Mouse (Mus musculus): ENCODE data around the gene Cacna2d2. TPM values are rescaled to one million over a fixed set of nuclear protein-coding genes. Genes with fewer than 3 reads are reported as not detected.

Gene Cacna2d2
- polyA plus RNA-seq, 1 experiment: 5.3 TPM

- no peak overlapping the region for H3K4me3 ChIP-seq (ENCODE audit: low read depth, low read length)
Measured at GRCm38 (mm10) chr9:107369270-107370105, 29.9 kb upstream of the Cacna2d2 start.

GRCm38 (mm10) chr9:107370106-107370463 is 29.3 kb upstream of the Cacna2d2 start:
- no peaks in the 10 kb centered on the region for H3K36me3 ChIP-seq (ENCODE audit: control insufficient read depth, insufficient read depth, low read length)
- TF ChIP-seq POLR2A (IDR thresholded peaks at IDR 0.05; ENCODE audit: low read depth, low read length) (no peak), CTCF (IDR thresholded peaks at IDR 0.05; ENCODE audit: extremely low read depth, insufficient read length, insufficient replicate concordance, low read depth, low read length) (no peak)
- no peak overlapping the region for H3K27ac ChIP-seq (ENCODE audit: insufficient read depth, low read depth, low read length)
- no peaks in the 10 kb centered on the region for H3K4me1 ChIP-seq (ENCODE audit: control insufficient read depth, insufficient read depth, insufficient read length, low read length)
- no peaks in the 10 kb centered on the region for H3K27me3 ChIP-seq (ENCODE audit: control insufficient read depth, insufficient read depth, low read length)
- WGBS: 16% methylated on average over 4 of the region's 4 CpGs
- H3K4me3 ChIP-seq (ENCODE audit: low read depth, low read length): no peak overlapping the region

More at GRCm38 (mm10) chr9:107369270-107370105, 29.9 kb upstream of the Cacna2d2 start:
- Histone ChIP-seq H3K27me3 (ENCODE audit: control insufficient read depth, insufficient read depth, low read length) (no peaks in the 10 kb centered on the region), H3K27ac (ENCODE audit: insufficient read depth, low read depth, low read length) (no peak overlapping the region), H3K4me1 (ENCODE audit: control insufficient read depth, insufficient read depth, insufficient read length, low read length) (no peaks in the 10 kb centered on the region), H3K36me3 (ENCODE audit: control insufficient read depth, insufficient read depth, low read length) (no peaks in the 10 kb centered on the region)
- TF ChIP-seq POLR2A (IDR thresholded peaks at IDR 0.05; ENCODE audit: low read depth, low read length) (no peak), CTCF (IDR thresholded peaks at IDR 0.05; ENCODE audit: extremely low read depth, insufficient read length, insufficient replicate concordance, low read depth, low read length) (no peak)
- WGBS: 26% methylated on average over 10 of the region's 10 CpGs

- Histone ChIP-seq H3K36me3 (ENCODE audit: control insufficient read depth, insufficient read depth, low read length) (no peaks in the 10 kb centered on the region), H3K4me3 (ENCODE audit: low read depth, low read length) (no peak overlapping the region), H3K4me1 (ENCODE audit: control insufficient read depth, insufficient read depth, insufficient read length, low read length) (no peaks in the 10 kb centered on the region), H3K27ac (ENCODE audit: insufficient read depth, low read depth, low read length) (no peak overlapping the region), H3K27me3 (ENCODE audit: control insufficient read depth, insufficient read depth, low read length) (peaks cover 3% of the 10 kb centered on the region)
- TF ChIP-seq POLR2A (IDR thresholded peaks at IDR 0.05; ENCODE audit: low read depth, low read length): no peak
- no peak for TF ChIP-seq CTCF (IDR thresholded peaks at IDR 0.05; ENCODE audit: extremely low read depth, insufficient read length, insufficient replicate concordance, low read depth, low read length)
- 56% methylated on average over 4 of the region's 4 CpGs for WGBS
Measured at GRCm38 (mm10) chr9:107372441-107372840, 27.0 kb upstream of the Cacna2d2 start.

GRCm38 (mm10) chr9:107374623-107375022 is 24.8 kb upstream of the Cacna2d2 start:
- TF ChIP-seq CTCF (IDR thresholded peaks at IDR 0.05; ENCODE audit: extremely low read depth, insufficient read length, insufficient replicate concordance, low read depth, low read length) (peak; percentile 23; the same call in 1 of the 2 replicates), POLR2A (IDR thresholded peaks at IDR 0.05; ENCODE audit: low read depth, low read length) (no peak)
- Histone ChIP-seq H3K27me3 (ENCODE audit: control insufficient read depth, insufficient read depth, low read length) (peaks cover 18% of the 10 kb centered on the region), H3K4me1 (ENCODE audit: control insufficient read depth, insufficient read depth, insufficient read length, low read length) (no peaks in the 10 kb centered on the region), H3K4me3 (ENCODE audit: low read depth, low read length) (no peak overlapping the region), H3K27ac (ENCODE audit: insufficient read depth, low read depth, low read length) (no peak overlapping the region), H3K36me3 (ENCODE audit: control insufficient read depth, insufficient read depth, low read length) (no peaks in the 10 kb centered on the region)
- 10% methylated on average over 8 of the region's 8 CpGs for WGBS

GRCm38 (mm10) chr9:107375451-107375850 is 24.0 kb upstream of the Cacna2d2 start:
- WGBS: 21% methylated on average over 5 of the region's 5 CpGs
- Histone ChIP-seq H3K27ac (ENCODE audit: insufficient read depth, low read depth, low read length) (no peak overlapping the region), H3K4me3 (ENCODE audit: low read depth, low read length) (no peak overlapping the region), H3K36me3 (ENCODE audit: control insufficient read depth, insufficient read depth, low read length) (no peaks in the 10 kb centered on the region), H3K4me1 (ENCODE audit: control insufficient read depth, insufficient read depth, insufficient read length, low read length) (no peaks in the 10 kb centered on the region), H3K27me3 (ENCODE audit: control insufficient read depth, insufficient read depth, low read length) (peaks cover 18% of the 10 kb centered on the region)
- TF ChIP-seq CTCF (IDR thresholded peaks at IDR 0.05; ENCODE audit: extremely low read depth, insufficient read length, insufficient replicate concordance, low read depth, low read length): no peak
- no peak for TF ChIP-seq POLR2A (IDR thresholded peaks at IDR 0.05; ENCODE audit: low read depth, low read length)

- H3K27me3 ChIP-seq (ENCODE audit: control insufficient read depth, insufficient read depth, low read length): peaks cover 18% of the 10 kb centered on the region
- no peaks in the 10 kb centered on the region for H3K36me3 ChIP-seq (ENCODE audit: control insufficient read depth, insufficient read depth, low read length)
- H3K27ac ChIP-seq (ENCODE audit: insufficient read depth, low read depth, low read length): no peak overlapping the region
- H3K4me1 ChIP-seq (ENCODE audit: control insufficient read depth, insufficient read depth, insufficient read length, low read length): no peaks in the 10 kb centered on the region
- under 1% methylated on average over 35 of the region's 35 CpGs for WGBS
- TF ChIP-seq POLR2A (IDR thresholded peaks at IDR 0.05; ENCODE audit: low read depth, low read length) (no peak), CTCF (IDR thresholded peaks at IDR 0.05; ENCODE audit: extremely low read depth, insufficient read length, insufficient replicate concordance, low read depth, low read length) (no peak)
- peak overlapping the region; percentile 2; the same call in 1 of the 2 replicates for H3K4me3 ChIP-seq (ENCODE audit: low read depth, low read length)
Measured at GRCm38 (mm10) chr9:107377961-107378512, 21.4 kb upstream of the Cacna2d2 start.

GRCm38 (mm10) chr9:107381723-107382122 is 17.7 kb upstream of the Cacna2d2 start:
- Histone ChIP-seq H3K4me3 (ENCODE audit: low read depth, low read length) (no peak overlapping the region), H3K27ac (ENCODE audit: insufficient read depth, low read depth, low read length) (no peak overlapping the region), H3K4me1 (ENCODE audit: control insufficient read depth, insufficient read depth, insufficient read length, low read length) (no peaks in the 10 kb centered on the region), H3K27me3 (ENCODE audit: control insufficient read depth, insufficient read depth, low read length) (peaks cover 15% of the 10 kb centered on the region), H3K36me3 (ENCODE audit: control insufficient read depth, insufficient read depth, low read length) (no peaks in the 10 kb centered on the region)
- 12% methylated on average over 8 of the region's 8 CpGs for WGBS
- TF ChIP-seq POLR2A (IDR thresholded peaks at IDR 0.05; ENCODE audit: low read depth, low read length) (no peak), CTCF (IDR thresholded peaks at IDR 0.05; ENCODE audit: extremely low read depth, insufficient read length, insufficient replicate concordance, low read depth, low read length) (no peak)

All from small intestine, adult 2 months (tissue).